Mouse (Mus musculus): ENCODE data around the gene Sf3b3. TPM values are rescaled to one million over a fixed set of nuclear protein-coding genes. Genes with fewer than 3 reads are reported as not detected.

Gene Sf3b3
- polyA plus RNA-seq, 1 experiment, result 91.8 TPM

DNA sequence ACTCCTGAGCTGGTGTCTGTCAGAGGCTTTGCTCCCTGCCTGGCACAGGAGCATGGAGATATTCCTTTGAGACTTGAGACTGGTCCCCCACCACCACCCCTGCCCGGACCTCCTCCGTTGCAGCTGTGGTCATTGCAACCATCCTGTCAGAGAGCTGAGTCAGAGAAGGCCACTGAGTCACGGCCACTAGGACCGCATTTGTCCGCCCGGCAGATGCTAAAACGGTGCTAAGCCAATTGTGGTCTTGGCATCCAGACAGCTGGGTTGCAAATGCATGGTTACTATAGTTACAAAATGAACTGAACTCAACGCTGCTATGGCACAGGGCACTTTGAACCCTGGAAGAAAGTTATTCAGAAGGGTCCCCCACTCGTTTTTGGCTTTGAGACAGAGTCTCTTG lies 53.1 kb downstream of the Sf3b3 start:
- Histone ChIP-seq H3ac (ENCODE audit: control insufficient read depth, insufficient read length, low read depth) (peak overlapping the region; percentile 81), H3K4me3 (ENCODE audit: insufficient read depth, poor library complexity, severe bottlenecking) (peak overlapping the region; percentile 34), H3K36me3 (ENCODE audit: control insufficient read depth, insufficient read depth) (no peaks in the 10 kb centered on the region), H3K79me3 (ENCODE audit: low read depth) (peaks cover 2% of the 10 kb centered on the region), H3K27me3 (ENCODE audit: control insufficient read depth, insufficient read depth, insufficient read length) (no peaks in the 10 kb centered on the region), H3K79me2 (ENCODE audit: control insufficient read depth, insufficient read depth) (peaks cover 25% of the 10 kb centered on the region)
- TF ChIP-seq CTCF (IDR thresholded peaks at IDR 0.05; ENCODE audit: control insufficient read depth, insufficient read depth, insufficient read length), result no peak
- peak; percentile 44 for TF ChIP-seq CEBPB (IDR thresholded peaks at IDR 0.05; ENCODE audit: low read depth)
- TF ChIP-seq MAX (IDR thresholded peaks at IDR 0.05), result no peak
- no peak for TF ChIP-seq MYOG (IDR thresholded peaks at IDR 0.05; ENCODE audit: control insufficient read depth, extremely low read depth, insufficient read length)
- peak; percentile 97 for TF ChIP-seq MYOD1 (IDR thresholded peaks at IDR 0.05; ENCODE audit: control insufficient read depth, insufficient read length, low read depth)
- peak; percentile 95 for TF ChIP-seq FOSL1 (IDR thresholded peaks at IDR 0.05; ENCODE audit: insufficient read depth, low read length, poor library complexity, severe bottlenecking)
- no peak for TF ChIP-seq USF1 (IDR thresholded peaks at IDR 0.05; ENCODE audit: low read depth)

- peak overlapping the region; percentile 34 for H3K4me3 ChIP-seq (ENCODE audit: insufficient read depth, poor library complexity, severe bottlenecking)
Measured at GRCm38 (mm10) chr8:110792574-110793200, 53.9 kb downstream of the Sf3b3 start.

DNA sequence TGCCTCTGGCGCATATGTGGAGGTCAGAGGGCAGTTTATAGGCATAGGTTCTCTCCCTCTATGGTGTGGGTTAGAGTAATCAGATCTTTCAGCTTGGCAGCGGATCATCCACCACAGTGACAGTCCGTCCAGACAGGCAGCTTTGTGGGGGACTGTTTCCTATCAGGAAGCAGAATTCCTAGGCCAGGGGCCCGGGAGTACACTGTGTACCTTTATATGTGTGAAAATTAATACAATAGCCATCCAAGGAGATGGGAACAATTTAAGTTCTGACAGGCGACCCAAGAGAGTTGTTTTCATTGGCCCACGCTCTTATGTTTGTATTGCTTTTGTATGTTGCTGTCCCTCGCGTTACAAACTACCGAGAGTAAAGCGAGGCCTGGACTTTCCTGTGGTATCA lies 55.4 kb downstream of the Sf3b3 start:
- H3K36me3 ChIP-seq (ENCODE audit: control insufficient read depth, insufficient read depth), result peaks cover 3% of the 10 kb centered on the region
- H3ac ChIP-seq (ENCODE audit: control insufficient read depth, insufficient read length, low read depth), result peak overlapping the region; percentile 27
- H3K4me3 ChIP-seq (ENCODE audit: insufficient read depth, poor library complexity, severe bottlenecking), result no peak overlapping the region
- H3K27me3 ChIP-seq (ENCODE audit: control insufficient read depth, insufficient read depth, insufficient read length), result no peaks in the 10 kb centered on the region
- no peak for TF ChIP-seq MAX (IDR thresholded peaks at IDR 0.05)
- TF ChIP-seq CEBPB (IDR thresholded peaks at IDR 0.05; ENCODE audit: low read depth), result no peak
- TF ChIP-seq FOSL1 (IDR thresholded peaks at IDR 0.05; ENCODE audit: insufficient read depth, low read length, poor library complexity, severe bottlenecking), result no peak
- TF ChIP-seq MYOG (IDR thresholded peaks at IDR 0.05; ENCODE audit: control insufficient read depth, extremely low read depth, insufficient read length), result no peak
- no peak for TF ChIP-seq USF1 (IDR thresholded peaks at IDR 0.05; ENCODE audit: low read depth)
- no peak for TF ChIP-seq CTCF (IDR thresholded peaks at IDR 0.05; ENCODE audit: control insufficient read depth, insufficient read depth, insufficient read length)
- no peak for TF ChIP-seq MYOD1 (IDR thresholded peaks at IDR 0.05; ENCODE audit: control insufficient read depth, insufficient read length, low read depth)
- peaks cover 49% of the 10 kb centered on the region for H3K79me2 ChIP-seq (ENCODE audit: control insufficient read depth, insufficient read depth)
- peaks cover 19% of the 10 kb centered on the region for H3K79me3 ChIP-seq (ENCODE audit: low read depth)

More at GRCm38 (mm10) chr8:110792574-110793200, 53.9 kb downstream of the Sf3b3 start:
- H3K27me3 ChIP-seq (ENCODE audit: control insufficient read depth, insufficient read depth, insufficient read length), result no peaks in the 10 kb centered on the region
- H3ac ChIP-seq (ENCODE audit: control insufficient read depth, insufficient read length, low read depth), result peak overlapping the region; percentile 81
- no peaks in the 10 kb centered on the region for H3K36me3 ChIP-seq (ENCODE audit: control insufficient read depth, insufficient read depth)
- no peak for TF ChIP-seq MYOG (IDR thresholded peaks at IDR 0.05; ENCODE audit: control insufficient read depth, extremely low read depth, insufficient read length)
- TF ChIP-seq MAX (IDR thresholded peaks at IDR 0.05), result no peak
- no peak for TF ChIP-seq CEBPB (IDR thresholded peaks at IDR 0.05; ENCODE audit: low read depth)
- TF ChIP-seq FOSL1 (IDR thresholded peaks at IDR 0.05; ENCODE audit: insufficient read depth, low read length, poor library complexity, severe bottlenecking), result no peak
- no peak for TF ChIP-seq CTCF (IDR thresholded peaks at IDR 0.05; ENCODE audit: control insufficient read depth, insufficient read depth, insufficient read length)
- no peak for TF ChIP-seq MYOD1 (IDR thresholded peaks at IDR 0.05; ENCODE audit: control insufficient read depth, insufficient read length, low read depth)
- TF ChIP-seq USF1 (IDR thresholded peaks at IDR 0.05; ENCODE audit: low read depth), result no peak
- H3K79me2 ChIP-seq (ENCODE audit: control insufficient read depth, insufficient read depth), result peaks cover 33% of the 10 kb centered on the region
- H3K79me3 ChIP-seq (ENCODE audit: low read depth), result peaks cover 7% of the 10 kb centered on the region

GRCm38 (mm10) chr8:110790270-110790669 lies 56.3 kb downstream of the Sf3b3 start:
- H3K79me2 ChIP-seq (ENCODE audit: control insufficient read depth, insufficient read depth), result peaks cover 58% of the 10 kb centered on the region
- TF ChIP-seq USF1 (IDR thresholded peaks at IDR 0.05; ENCODE audit: low read depth), result no peak
- no peak for TF ChIP-seq MYOG (IDR thresholded peaks at IDR 0.05; ENCODE audit: control insufficient read depth, extremely low read depth, insufficient read length)
- peak; percentile 46 for TF ChIP-seq MYOD1 (IDR thresholded peaks at IDR 0.05; ENCODE audit: control insufficient read depth, insufficient read length, low read depth)
- TF ChIP-seq MAX (IDR thresholded peaks at IDR 0.05), result peak; percentile 97
- H3ac ChIP-seq (ENCODE audit: control insufficient read depth, insufficient read length, low read depth), result peak overlapping the region; percentile 25
- peaks cover 27% of the 10 kb centered on the region for H3K79me3 ChIP-seq (ENCODE audit: low read depth)
- H3K4me3 ChIP-seq (ENCODE audit: insufficient read depth, poor library complexity, severe bottlenecking), result no peak overlapping the region
- peaks cover 3% of the 10 kb centered on the region for H3K36me3 ChIP-seq (ENCODE audit: control insufficient read depth, insufficient read depth)
- no peaks in the 10 kb centered on the region for H3K27me3 ChIP-seq (ENCODE audit: control insufficient read depth, insufficient read depth, insufficient read length)

- Histone ChIP-seq H3K79me2 (ENCODE audit: control insufficient read depth, insufficient read depth) (peaks cover 65% of the 10 kb centered on the region), H3K36me3 (ENCODE audit: control insufficient read depth, insufficient read depth) (peaks cover 7% of the 10 kb centered on the region), H3K27me3 (ENCODE audit: control insufficient read depth, insufficient read depth, insufficient read length) (no peaks in the 10 kb centered on the region), H3K4me3 (ENCODE audit: insufficient read depth, poor library complexity, severe bottlenecking) (peak overlapping the region; percentile 30), H3ac (ENCODE audit: control insufficient read depth, insufficient read length, low read depth) (peak overlapping the region; percentile 77), H3K79me3 (ENCODE audit: low read depth) (peaks cover 33% of the 10 kb centered on the region)
- TF ChIP-seq MYOG (IDR thresholded peaks at IDR 0.05; ENCODE audit: control insufficient read depth, extremely low read depth, insufficient read length) (no peak), CTCF (IDR thresholded peaks at IDR 0.05; ENCODE audit: control insufficient read depth, insufficient read depth, insufficient read length) (no peak), FOSL1 (IDR thresholded peaks at IDR 0.05; ENCODE audit: insufficient read depth, low read length, poor library complexity, severe bottlenecking) (no peak), MYOD1 (IDR thresholded peaks at IDR 0.05; ENCODE audit: control insufficient read depth, insufficient read length, low read depth) (no peak), CEBPB (IDR thresholded peaks at IDR 0.05; ENCODE audit: low read depth) (no peak), USF1 (IDR thresholded peaks at IDR 0.05; ENCODE audit: low read depth) (no peak), MAX (IDR thresholded peaks at IDR 0.05) (no peak)
Measured at GRCm38 (mm10) chr8:110789571-110789970, 57.0 kb downstream of the Sf3b3 start.
